Mouse (Mus musculus) embryonic facial prominence, embryonic 11.5 days (tissue): ENCODE measurements around the gene Wfikkn1. TPM values are rescaled to one million over a fixed set of nuclear protein-coding genes. Genes with fewer than 3 reads are reported as not detected.

ENCODE experiments used
- ATAC-seq: fragments of 200-750 bp; cut with Nextera tagmentation; replicated peaks from 2 replicates; pipeline ENCODE4 v1.8.0; 2017; ENCODE audit warnings: low read depth; ENCODE audit not compliant: insufficient number of reproducible peaks, low FRiP score, low TSS enrichment
- DNase-seq: peaks from one replicate; pipeline ENCODE4 v3.0.0-alpha.2; 2015; ENCODE audit warnings: low spot score
- H3K27ac ChIP-seq: fragments of 300-500 bp; sonication (generic); replicated peaks from 2 replicates; pipeline ENCODE4 v1.5.1; 2014; ENCODE audit warnings: mild to moderate bottlenecking, low read depth, low read length, control low read depth
- H3K27me3 ChIP-seq: fragments of 300-500 bp; sonication (generic); 2 replicates; pipeline ENCODE4 v1.6.1; 2014; ENCODE audit warnings: mild to moderate bottlenecking, low read length, moderate library complexity, mixed read lengths; ENCODE audit not compliant: control insufficient read depth, insufficient read depth
- H3K36me3 ChIP-seq: fragments of 300-500 bp; sonication (generic); replicated peaks from 2 replicates; pipeline ENCODE4 v1.6.1; 2014; ENCODE audit warnings: low read depth, mild to moderate bottlenecking, low read length, moderate library complexity, mixed read lengths; ENCODE audit not compliant: control insufficient read depth, insufficient read depth
- H3K4me1 ChIP-seq: fragments of 300-500 bp; sonication (generic); 2 replicates; pipeline ENCODE4 v1.6.1; 2014; ENCODE audit warnings: low read length, mixed read lengths; ENCODE audit not compliant: control insufficient read depth, insufficient read depth
- H3K4me2 ChIP-seq: fragments of 300-500 bp; sonication (generic); 2 replicates; pipeline ENCODE4 v1.6.1; 2014; ENCODE audit warnings: low read depth, mild to moderate bottlenecking, control low read depth, low read length, moderate library complexity
- H3K4me3 ChIP-seq: fragments of 300-500 bp; sonication (generic); 2 replicates; pipeline ENCODE4 v1.5.1; 2014; ENCODE audit warnings: low read depth, low read length, control low read depth
- H3K9ac ChIP-seq: fragments of 300-500 bp; sonication (generic); replicated peaks from 2 replicates; pipeline ENCODE4 v1.6.1; 2014; ENCODE audit warnings: mild to moderate bottlenecking, control low read depth, low read length
- H3K9me3 ChIP-seq: fragments of 300-500 bp; sonication (generic); replicated peaks from 2 replicates; pipeline ENCODE4 v1.6.1; 2016; ENCODE audit warnings: mild to moderate bottlenecking, low read length, inconsistent platforms, mixed read lengths; ENCODE audit not compliant: control insufficient read depth
- WGBS: fragments of 180-500 bp; shearing (Covaris S2); extraction: QIAGEN DNeasy Blood & Tissue Kit; methylation state at CpG from one replicate; pipeline ENCODE4 v1.1.7; 2014; 5-methylcytosine and 5-hydroxymethylcytosine counted together
- polyA plus RNA-seq: library from polyadenylated mRNA; unstranded; fragments of >200 nt; fragmentation: Nextera tagmentation; extraction: Ambion mirVana; gene quantifications from 2 replicates; pipeline ENCODE4 v1.2.1, GENCODE M21; 2014

Wfikkn1 gene
- polyA plus RNA-seq, 1 experiment from 2014 or later, result 0.87 TPM

- Histone ChIP-seq H3K9ac (no peak overlapping the region; the same call in 1 of the 2 replicates), H3K4me1 (peaks cover 15% of the 10 kb centered on the region), H3K4me2 (no peak overlapping the region), H3K27ac (no peak overlapping the region), H3K9me3 (no peaks in the 10 kb centered on the region), H3K36me3 (no peaks in the 10 kb centered on the region), H3K4me3 (no peak overlapping the region), H3K27me3 (no peaks in the 10 kb centered on the region)
- no peak for ATAC-seq
- WGBS, result 92% methylated on average over 14 of the region's 14 CpGs
- DNase-seq, result no peak
These were observed 16.3 kb downstream of the Wfikkn1 start for GRCm38 (mm10) chr17:25864311-25864710.

GRCm38 (mm10) chr17:25863681-25864080 lies 17.0 kb downstream of the Wfikkn1 start:
- 94% methylated on average over 6 of the region's 6 CpGs for WGBS
- Histone ChIP-seq H3K36me3 (no peaks in the 10 kb centered on the region), H3K4me1 (peaks cover 15% of the 10 kb centered on the region), H3K27me3 (no peaks in the 10 kb centered on the region), H3K27ac (no peak overlapping the region), H3K9ac (no peak overlapping the region), H3K9me3 (no peaks in the 10 kb centered on the region), H3K4me2 (no peak overlapping the region), H3K4me3 (no peak overlapping the region)
- ATAC-seq (no peak), DNase-seq (no peak)

GRCm38 (mm10) chr17:25861704-25862612 lies 18.7 kb downstream of the Wfikkn1 start:
- no peak for DNase-seq
- peak overlapping the region; percentile 75 for H3K9ac ChIP-seq
- no peaks in the 10 kb centered on the region for H3K27me3 ChIP-seq
- H3K4me3 ChIP-seq, result peak overlapping the region; percentile 54
- peak overlapping the region; percentile 81 for H3K4me2 ChIP-seq
- peaks cover 9% of the 10 kb centered on the region for H3K4me1 ChIP-seq
- H3K36me3 ChIP-seq, result no peaks in the 10 kb centered on the region
- ATAC-seq, result peak; percentile 50; the same call in 1 of the 2 replicates
- 10% methylated on average over 6 of the region's 6 CpGs for WGBS
- H3K27ac ChIP-seq, result peak overlapping the region; percentile 76
- H3K9me3 ChIP-seq, result no peaks in the 10 kb centered on the region

- Histone ChIP-seq H3K4me2 (peak within 1 kb of the TSS; percentile 81), H3K27ac (peak within 1 kb of the TSS; percentile 76), H3K9ac (peak within 1 kb of the TSS; percentile 75), H3K27me3 (no peaks in the 10 kb centered on the region), H3K4me3 (peak within 1 kb of the TSS; percentile 54), H3K36me3 (no peaks in the 10 kb centered on the region), H3K9me3 (no peaks in the 10 kb centered on the region), H3K4me1 (peaks cover 9% of the 10 kb centered on the region)
- WGBS, result 4% methylated on average over 65 of the region's 65 CpGs
- DNase-seq (peak; percentile 96), ATAC-seq (peak; percentile 90)
These were observed 19.6 kb downstream of the Wfikkn1 start, which contains the start of gene Wdr90 for GRCm38 (mm10) chr17:25860832-25861703. TSS of gene Wdr90 (minus strand) at chr17:25861501.

GRCm38 (mm10) chr17:25860229-25860628 lies 20.4 kb downstream of the Wfikkn1 start:
- Histone ChIP-seq H3K4me1 (peaks cover 9% of the 10 kb centered on the region), H3K9me3 (no peaks in the 10 kb centered on the region), H3K27ac (no peak overlapping the region), H3K27me3 (no peaks in the 10 kb centered on the region), H3K36me3 (no peaks in the 10 kb centered on the region), H3K4me3 (peak overlapping the region; percentile 54; the same call in 1 of the 2 replicates), H3K9ac (peak overlapping the region; percentile 75), H3K4me2 (peak overlapping the region; percentile 81; the same call in 1 of the 2 replicates)
- DNase-seq, result no peak
- WGBS, result 94% methylated on average over 6 of the region's 6 CpGs
- no peak for ATAC-seq

- Histone ChIP-seq H3K9ac (peak within 1 kb of the TSS; percentile 82), H3K27ac (peak within 1 kb of the TSS; percentile 47; the same call in 1 of the 2 replicates), H3K4me1 (peaks cover 3% of the 10 kb centered on the region), H3K9me3 (no peaks in the 10 kb centered on the region), H3K36me3 (peaks cover 14% of the 10 kb centered on the region), H3K4me3 (peak within 1 kb of the TSS; percentile 84), H3K27me3 (no peaks in the 10 kb centered on the region), H3K4me2 (peak within 1 kb of the TSS; percentile 89)
- ATAC-seq (peak; percentile 93), DNase-seq (peak; percentile 97)
- under 1% methylated on average over 20 of the region's 21 CpGs for WGBS
These were observed 36.2 kb downstream of the Wfikkn1 start, which contains the start of gene Rhot2 for GRCm38 (mm10) chr17:25844396-25844901. TSS of gene Rhot2 (minus strand) at chr17:25844851.

- DNase-seq (no peak), ATAC-seq (peak; percentile 2; the same call in 1 of the 2 replicates)
- H3K4me1 ChIP-seq, result peaks cover 3% of the 10 kb centered on the region
- peak overlapping the region; percentile 84 for H3K4me3 ChIP-seq
- 3% methylated on average over 36 of the region's 38 CpGs for WGBS
- no peaks in the 10 kb centered on the region for H3K9me3 ChIP-seq
- peak overlapping the region; percentile 47; the same call in 1 of the 2 replicates for H3K27ac ChIP-seq
- H3K36me3 ChIP-seq, result peaks cover 16% of the 10 kb centered on the region
- no peaks in the 10 kb centered on the region for H3K27me3 ChIP-seq
- peak overlapping the region; percentile 82 for H3K9ac ChIP-seq
- H3K4me2 ChIP-seq, result peak overlapping the region; percentile 89
These were observed 36.8 kb downstream of the Wfikkn1 start for GRCm38 (mm10) chr17:25843636-25844395.
